Mouse (Mus musculus) small intestine, adult 2 months (tissue): ENCODE measurements around the gene Naa50.

Experiments
- CTCF ChIP-seq: fragments of 200-500 bp; IDR thresholded peaks from 2 replicates; pipeline ENCODE4 v1.5.1; 2012; ENCODE audit warnings: low read depth, mild to moderate bottlenecking, control low read depth, inconsistent platforms, low read length, moderate library complexity, mixed read lengths; ENCODE audit not compliant: insufficient replicate concordance, insufficient read length; ENCODE audit errors: extremely low read depth
- POLR2A ChIP-seq: fragments of 200-500 bp; IDR thresholded peaks from 2 replicates; pipeline ENCODE4 v1.6.1; 2012; ENCODE audit warnings: low read depth, mild to moderate bottlenecking, control low read depth, inconsistent platforms, low read length, moderate library complexity

DNA sequence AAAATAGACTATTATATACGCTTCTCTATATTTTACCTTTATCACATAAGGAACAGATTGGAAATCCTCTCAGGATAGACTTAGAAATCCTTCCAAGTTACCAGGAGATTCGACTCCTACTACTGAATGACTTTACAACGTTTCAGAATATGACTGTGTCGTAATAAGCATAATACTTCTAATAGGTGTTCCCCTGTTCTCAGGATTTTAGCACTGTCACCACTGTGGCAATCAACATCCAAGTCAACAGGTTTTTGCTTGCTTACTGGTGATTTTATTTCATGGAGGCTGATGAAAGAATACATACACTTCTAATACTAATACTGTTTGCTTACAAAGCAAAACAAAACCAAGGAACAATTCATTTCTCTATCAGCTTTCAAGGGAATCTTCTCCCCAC lies 7.3 kb upstream of the Naa50 start:
- no peak for TF ChIP-seq CTCF
- no peak for TF ChIP-seq POLR2A
